Mouse (Mus musculus) CH12.LX (cell line): Measurements from ENCODE around the gene Chrna1.
A peak's percentile ranks its signal among the peaks of the same experiment; 100 is the strongest.

Source experiments
- CHD2 ChIP-seq: IDR thresholded peaks from 2 replicates; pipeline ENCODE4 v1.6.1; 2011; ENCODE audit warnings: low read length, improper control_type of control experiment
- CTCF ChIP-seq, 2 experiments: IDR thresholded peaks in 1 of 2; conservative IDR thresholded peaks in 1 of 2; 2 replicates each; pipeline ENCODE4 v1.5.1; 2011 to 2012; ENCODE audit warnings: low read depth in 2 of 2, low read length in 2 of 2, improper control_type of control experiment in 1 of 2, inconsistent platforms in 1 of 2, mild to moderate bottlenecking in 1 of 2, moderate library complexity in 1 of 2
- E2F4 ChIP-seq: IDR thresholded peaks from 2 replicates; pipeline ENCODE4 v1.6.1; 2011; ENCODE audit warnings: low read depth, low read length, improper control_type of control experiment; ENCODE audit not compliant: insufficient replicate concordance
- POLR2A ChIP-seq: IDR thresholded peaks from 2 replicates; pipeline ENCODE4 v1.6.1; 2011; ENCODE audit warnings: low read depth, mild to moderate bottlenecking, improper control_type of control experiment, low read length
- USF1 ChIP-seq: IDR thresholded peaks from 2 replicates; pipeline ENCODE4 v1.6.1; 2014; ENCODE audit warnings: low read depth, mild to moderate bottlenecking, inconsistent platforms, low read length, improper control_type of control experiment

DNA sequence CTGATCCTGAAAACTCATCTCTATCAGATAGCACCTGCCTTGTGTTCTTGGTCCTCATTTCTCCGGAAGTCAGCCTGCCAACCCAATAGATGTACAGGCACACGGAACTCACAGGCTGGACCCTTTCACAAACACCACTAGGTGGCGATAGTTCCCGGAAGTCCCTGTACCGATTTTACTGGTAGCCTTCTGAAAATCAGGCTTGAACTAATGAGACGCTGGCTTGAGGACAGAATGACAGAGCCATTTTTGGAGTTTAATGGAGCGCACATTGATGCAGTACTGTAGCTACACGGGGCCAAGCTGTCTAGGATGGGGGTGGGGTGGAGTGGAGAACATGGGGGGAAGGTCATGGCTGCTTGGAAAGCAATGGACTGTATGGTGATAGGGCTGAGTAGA is 18.5 kb downstream of the Chrna1 start:
- TF ChIP-seq POLR2A (0 out of 2 replicates have a peak, but pooled peaks have one; percentile 27), CHD2 (no peak), CTCF (conservative IDR thresholded peaks at IDR 0.05 in 1 of 2, IDR thresholded peaks at IDR 0.05 in 1 of 2; ENCODE audit: low read depth in 2 of 2, low read length in 2 of 2) (peak; percentile 63 to 76), E2F4 (no peak), USF1 (no peak)
